Mouse (Mus musculus): ENCODE results near the gene Cfi. TPM values are rescaled to one million over a fixed set of nuclear protein-coding genes. Genes with fewer than 3 reads are reported as not detected.

The Cfi gene
- total and polyA plus RNA-seq, 3 experiments = 0.07 to 2.7 TPM; not detected in 1

Other genes starting within 250 kb of the Cfi start
- 1 to 10 TPM in 1 of 2 experiments, under 1 TPM in 1; 0.66 to 1.1 TPM for gene Egf, start 80.6 kb upstream of the Cfi start, total RNA-seq (2021)
- 0.54 and 1.7 TPM in 2 replicates for gene Egf, start 80.6 kb upstream of the Cfi start, polyA plus RNA-seq (2012; rRNA removed)
- gene Lrit3, start 31.9 kb upstream of the Cfi start, total RNA-seq (2021) = not detected
- gene Lrit3, start 31.9 kb upstream of the Cfi start, polyA plus RNA-seq (2012; rRNA removed) = not detected in 2 replicates
- gene Rrh, start 13.3 kb upstream of the Cfi start, total RNA-seq (2021) = under 1 TPM in 1 of 2 experiments, not detected in 1; 0.09 TPM
- not detected in 2 replicates for gene Rrh, start 13.3 kb upstream of the Cfi start, polyA plus RNA-seq (2012; rRNA removed)
- gene Gar1, start 4.5 kb upstream of the Cfi start, total RNA-seq (2021) = 10 to 100 TPM; 39.4 to 61.2 TPM
- gene Gar1, start 4.5 kb upstream of the Cfi start, polyA plus RNA-seq (2012; rRNA removed) = 11.0 and 15.4 TPM in 2 replicates
- 10 to 100 TPM; 46.3 to 51.7 TPM for gene Pla2g12a, start 42.7 kb downstream of the Cfi start, total RNA-seq (2021)
- 106 and 226 TPM in 2 replicates for gene Pla2g12a, start 42.7 kb downstream of the Cfi start, polyA plus RNA-seq (2012; rRNA removed)
- 10 to 100 TPM; 42.3 to 42.4 TPM for gene Casp6, start 65.5 kb downstream of the Cfi start, total RNA-seq (2021)
- 29.5 and 33.8 TPM in 2 replicates for gene Casp6, start 65.5 kb downstream of the Cfi start, polyA plus RNA-seq (2012; rRNA removed)
- gene Mcub, start 134.3 kb downstream of the Cfi start, total RNA-seq (2021) = 10 to 100 TPM in 1 of 2 experiments, 1 to 10 TPM in 1; 7.9 to 15.3 TPM
- 6.9 and 7.7 TPM in 2 replicates for gene Mcub, start 134.3 kb downstream of the Cfi start, polyA plus RNA-seq (2012; rRNA removed)
- gene Sec24b, start 225.7 kb downstream of the Cfi start, total RNA-seq (2021) = 10 to 100 TPM; 50.5 to 74.0 TPM
- gene Sec24b, start 225.7 kb downstream of the Cfi start, polyA plus RNA-seq (2012; rRNA removed) = 76.3 and 82.5 TPM in 2 replicates

All from adrenal gland, adult 2 months (tissue).